Mouse (Mus musculus) myocyte (in vitro differentiated cells): ENCODE measurements around the gene Dkc1.

Experiments used
- POLR2A ChIP-seq: IDR thresholded peaks from one replicate; pipeline ENCODE4 v1.6.1; 2011; ENCODE audit warnings: low read depth, mild to moderate bottlenecking, control low read depth, moderate library complexity; ENCODE audit not compliant: insufficient read length
- USF1 ChIP-seq: IDR thresholded peaks from one replicate; pipeline ENCODE4 v1.6.1; 2011; ENCODE audit warnings: low read depth, mild to moderate bottlenecking, control low read depth, moderate library complexity

- peak; percentile 66 for TF ChIP-seq POLR2A
- no peak for TF ChIP-seq USF1
These were observed at the start of gene Dkc1 for GRCm38 (mm10) chrX:75095369-75096162.
